Mouse (Mus musculus): ENCODE data around the gene Fuz. TPM values are rescaled to one million over a fixed set of nuclear protein-coding genes. Genes with fewer than 3 reads are reported as not detected.
"Not testable (repeated sequence)": the region's sequence is repeated elsewhere in the genome, so short reads cannot be mapped to it uniquely, and the experiment has no call there.

Fuz gene
- polyA plus RNA-seq, 1 experiment from 2014 or later = 21.9 TPM

GRCm38 (mm10) chr7:44871774-44872173 lies 24.1 kb upstream of the Fuz start:
- not testable (repeated sequence) for H3K9me3 ChIP-seq (ENCODE audit: control insufficient read depth, low read length); H3K9ac ChIP-seq (ENCODE audit: low read depth, low read length); H3K27me3 ChIP-seq (ENCODE audit: control insufficient read depth, insufficient read depth, low read length); ATAC-seq (ENCODE audit: low FRiP score, low TSS enrichment); H3K27ac ChIP-seq (ENCODE audit: low read depth, low read length); H3K4me3 ChIP-seq (ENCODE audit: low read length); H3K4me2 ChIP-seq (replicated peaks; ENCODE audit: low read depth, low read length)
- Histone ChIP-seq H3K36me3 (ENCODE audit: control insufficient read depth, insufficient read depth, low read length) (peaks cover 15% of the 10 kb centered on the region), H3K4me1 (ENCODE audit: control insufficient read depth, insufficient read depth, low read length) (peaks cover 25% of the 10 kb centered on the region)
- 86% methylated on average over 2 of the region's 2 CpGs for WGBS

DNA sequence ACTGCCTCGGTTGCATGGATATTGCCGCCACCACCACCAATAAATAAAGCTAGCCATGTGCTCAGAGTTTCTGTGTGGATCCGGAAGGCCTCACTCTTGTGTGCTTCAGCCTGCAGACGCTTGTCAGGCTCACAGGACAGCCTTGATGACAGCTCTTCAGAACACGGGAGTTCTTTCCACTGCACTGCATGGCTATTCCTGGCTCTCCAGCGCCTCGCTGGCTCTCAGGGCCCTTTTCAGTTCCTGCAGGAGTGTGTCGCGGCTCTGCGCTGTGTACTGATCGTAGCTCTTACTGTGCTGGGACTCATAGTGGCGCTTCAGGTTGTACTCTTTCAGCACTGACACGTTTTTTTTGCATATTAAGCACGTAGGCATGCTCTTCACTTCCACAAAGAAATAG lies 18.0 kb upstream of the Fuz start:
- 92% methylated on average over 14 of the region's 14 CpGs for WGBS
- no peak overlapping the region for H3K9ac ChIP-seq (ENCODE audit: low read depth, low read length)
- H3K27me3 ChIP-seq (ENCODE audit: control insufficient read depth, insufficient read depth, low read length) = no peaks in the 10 kb centered on the region
- H3K4me3 ChIP-seq (ENCODE audit: low read length) = no peak overlapping the region
- no peak for ATAC-seq (ENCODE audit: low FRiP score, low TSS enrichment)
- H3K27ac ChIP-seq (ENCODE audit: low read depth, low read length) = no peak overlapping the region
- peaks cover 70% of the 10 kb centered on the region for H3K36me3 ChIP-seq (ENCODE audit: control insufficient read depth, insufficient read depth, low read length)
- H3K4me1 ChIP-seq (ENCODE audit: control insufficient read depth, insufficient read depth, low read length) = peaks cover 4% of the 10 kb centered on the region; the same call in 1 of the 2 replicates
- H3K4me2 ChIP-seq (replicated peaks; ENCODE audit: low read depth, low read length) = no peak overlapping the region
- H3K9me3 ChIP-seq (ENCODE audit: control insufficient read depth, low read length) = no peaks in the 10 kb centered on the region

- H3K27ac ChIP-seq (ENCODE audit: low read depth, low read length) = no peak overlapping the region
- no peaks in the 10 kb centered on the region for H3K27me3 ChIP-seq (ENCODE audit: control insufficient read depth, insufficient read depth, low read length)
- H3K4me2 ChIP-seq (replicated peaks; ENCODE audit: low read depth, low read length) = no peak overlapping the region
- no peak overlapping the region for H3K4me3 ChIP-seq (ENCODE audit: low read length)
- no peaks in the 10 kb centered on the region for H3K9me3 ChIP-seq (ENCODE audit: control insufficient read depth, low read length)
- 91% methylated on average over 3 of the region's 3 CpGs for WGBS
- peaks cover 86% of the 10 kb centered on the region for H3K36me3 ChIP-seq (ENCODE audit: control insufficient read depth, insufficient read depth, low read length)
- H3K4me1 ChIP-seq (ENCODE audit: control insufficient read depth, insufficient read depth, low read length) = no peaks in the 10 kb centered on the region
- H3K9ac ChIP-seq (ENCODE audit: low read depth, low read length) = no peak overlapping the region
- no peak for ATAC-seq (ENCODE audit: low FRiP score, low TSS enrichment)
These were observed 12.8 kb upstream of the Fuz start for GRCm38 (mm10) chr7:44883036-44883435.

- Histone ChIP-seq H3K4me3 (ENCODE audit: low read length) (no peak overlapping the region), H3K27ac (ENCODE audit: low read depth, low read length) (no peak overlapping the region), H3K9ac (ENCODE audit: low read depth, low read length) (no peak overlapping the region), H3K27me3 (ENCODE audit: control insufficient read depth, insufficient read depth, low read length) (no peaks in the 10 kb centered on the region), H3K9me3 (ENCODE audit: control insufficient read depth, low read length) (no peaks in the 10 kb centered on the region), H3K4me1 (ENCODE audit: control insufficient read depth, insufficient read depth, low read length) (no peaks in the 10 kb centered on the region), H3K36me3 (ENCODE audit: control insufficient read depth, insufficient read depth, low read length) (peaks cover 84% of the 10 kb centered on the region), H3K4me2 (replicated peaks; ENCODE audit: low read depth, low read length) (no peak overlapping the region)
- WGBS = 96% methylated on average over 5 of the region's 5 CpGs
- no peak for ATAC-seq (ENCODE audit: low FRiP score, low TSS enrichment)
These were observed 11.2 kb upstream of the Fuz start for GRCm38 (mm10) chr7:44884637-44885036.

- Histone ChIP-seq H3K36me3 (ENCODE audit: control insufficient read depth, insufficient read depth, low read length) (peaks cover 62% of the 10 kb centered on the region), H3K27ac (ENCODE audit: low read depth, low read length) (no peak overlapping the region)
These were observed 8.9 kb upstream of the Fuz start for GRCm38 (mm10) chr7:44886964-44887363.

DNA sequence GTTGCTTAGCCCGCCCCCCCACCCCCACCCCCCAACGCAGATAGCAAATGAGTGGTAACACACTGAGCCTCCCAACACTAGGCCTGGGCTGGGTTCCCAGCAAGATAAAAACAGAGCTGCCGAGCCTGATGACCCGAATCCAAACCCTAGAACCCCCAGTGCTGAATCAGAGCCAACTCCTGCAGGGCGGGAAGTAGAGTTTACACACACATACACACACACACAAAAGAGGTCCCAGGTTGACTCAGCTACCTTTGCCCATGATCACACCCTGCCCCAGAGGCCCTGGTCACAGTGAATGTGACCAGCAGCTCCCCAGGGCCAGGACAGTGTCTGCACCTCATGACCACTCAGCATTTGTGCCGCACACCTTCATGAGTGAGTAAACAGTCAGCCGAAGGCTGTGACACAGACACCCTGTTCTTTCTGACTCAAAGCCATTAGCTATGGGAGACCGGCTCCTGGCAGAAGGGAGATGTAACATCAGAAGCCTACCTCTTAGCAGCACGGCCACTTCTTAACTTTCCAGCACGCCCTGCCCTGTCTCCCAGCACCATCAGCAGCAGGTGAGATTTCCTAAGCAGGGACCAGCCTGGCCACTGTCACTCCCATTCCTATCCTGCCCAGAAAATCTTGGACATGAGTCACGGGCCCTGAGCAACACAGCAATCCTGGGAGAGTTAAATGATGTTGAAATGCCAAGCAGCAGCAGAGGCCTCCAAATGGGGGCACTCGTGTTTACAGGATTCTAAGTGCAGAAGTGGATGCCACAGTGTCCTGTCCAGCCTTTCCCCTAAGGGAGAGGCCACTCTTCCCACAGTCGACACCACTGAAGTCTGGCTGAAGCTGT lies 7.4 kb upstream of the Fuz start:
- H3K4me2 ChIP-seq (replicated peaks; ENCODE audit: low read depth, low read length) = no peak overlapping the region
- no peak overlapping the region for H3K4me3 ChIP-seq (ENCODE audit: low read length)
- 89% methylated on average over 13 of the region's 13 CpGs for WGBS
- H3K27ac ChIP-seq (ENCODE audit: low read depth, low read length) = no peak overlapping the region
- H3K27me3 ChIP-seq (ENCODE audit: control insufficient read depth, insufficient read depth, low read length) = no peaks in the 10 kb centered on the region
- H3K9me3 ChIP-seq (ENCODE audit: control insufficient read depth, low read length) = no peaks in the 10 kb centered on the region
- H3K9ac ChIP-seq (ENCODE audit: low read depth, low read length) = no peak overlapping the region
- ATAC-seq (ENCODE audit: low FRiP score, low TSS enrichment) = no peak
- peaks cover 14% of the 10 kb centered on the region for H3K4me1 ChIP-seq (ENCODE audit: control insufficient read depth, insufficient read depth, low read length)
- H3K36me3 ChIP-seq (ENCODE audit: control insufficient read depth, insufficient read depth, low read length) = peaks cover 49% of the 10 kb centered on the region

More at GRCm38 (mm10) chr7:44886964-44887363, 8.9 kb upstream of the Fuz start:
- ATAC-seq (ENCODE audit: low FRiP score, low TSS enrichment) = no peak
- Histone ChIP-seq H3K4me2 (replicated peaks; ENCODE audit: low read depth, low read length) (no peak overlapping the region), H3K4me3 (ENCODE audit: low read length) (no peak overlapping the region), H3K9me3 (ENCODE audit: control insufficient read depth, low read length) (no peaks in the 10 kb centered on the region), H3K27me3 (ENCODE audit: control insufficient read depth, insufficient read depth, low read length) (no peaks in the 10 kb centered on the region), H3K9ac (ENCODE audit: low read depth, low read length) (no peak overlapping the region), H3K4me1 (ENCODE audit: control insufficient read depth, insufficient read depth, low read length) (peaks cover 14% of the 10 kb centered on the region)
- WGBS = 80% methylated on average over 7 of the region's 7 CpGs

DNA sequence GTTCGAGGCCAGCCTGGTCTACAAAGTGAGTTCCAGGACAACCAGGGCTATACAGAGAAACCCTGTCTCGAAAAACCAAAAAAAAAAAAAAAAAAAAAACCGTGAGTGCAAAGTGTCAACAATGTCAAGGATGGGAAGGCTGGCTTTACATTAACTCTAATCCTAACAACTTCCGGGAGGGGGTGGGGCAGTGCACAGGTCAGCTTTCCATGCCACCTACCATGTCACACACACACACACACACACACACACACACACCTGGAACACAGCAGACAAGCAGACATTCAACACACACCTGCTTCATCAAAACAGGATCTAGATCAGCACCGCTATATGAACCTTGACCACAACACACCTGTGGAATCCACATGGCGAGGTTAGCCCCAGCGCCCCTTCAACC lies 5.7 kb upstream of the Fuz start:
- H3K4me3 ChIP-seq (ENCODE audit: low read length) = no peak overlapping the region
- 80% methylated on average over 6 of the region's 7 CpGs for WGBS
- no peak overlapping the region for H3K27ac ChIP-seq (ENCODE audit: low read depth, low read length)
- H3K9me3 ChIP-seq (ENCODE audit: control insufficient read depth, low read length) = no peaks in the 10 kb centered on the region
- no peak overlapping the region; the same call in 1 of the 2 replicates for H3K4me2 ChIP-seq (replicated peaks; ENCODE audit: low read depth, low read length)
- H3K27me3 ChIP-seq (ENCODE audit: control insufficient read depth, insufficient read depth, low read length) = no peaks in the 10 kb centered on the region
- H3K4me1 ChIP-seq (ENCODE audit: control insufficient read depth, insufficient read depth, low read length) = peaks cover 18% of the 10 kb centered on the region
- ATAC-seq (ENCODE audit: low FRiP score, low TSS enrichment) = no peak
- no peak overlapping the region for H3K9ac ChIP-seq (ENCODE audit: low read depth, low read length)
- H3K36me3 ChIP-seq (ENCODE audit: control insufficient read depth, insufficient read depth, low read length) = peaks cover 35% of the 10 kb centered on the region

DNA sequence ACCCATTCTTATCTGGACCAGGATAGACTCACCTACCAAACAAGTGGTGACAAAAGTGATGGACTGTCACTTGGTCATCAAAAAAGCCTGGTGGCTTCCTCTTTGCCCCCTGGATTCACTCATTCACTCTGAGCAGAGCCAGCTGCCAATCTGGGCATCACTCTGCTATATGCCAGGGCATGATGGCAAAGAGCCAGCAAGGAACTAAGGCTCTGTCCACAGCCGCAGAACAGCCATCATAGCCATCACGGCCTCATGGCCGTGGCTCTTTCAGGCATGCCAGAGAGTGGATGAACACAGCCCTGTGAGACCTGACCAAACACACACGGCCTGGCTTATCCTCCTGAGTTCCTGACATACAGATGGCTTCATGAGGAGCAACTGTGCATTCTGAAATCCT lies 5.1 kb upstream of the Fuz start:
- Histone ChIP-seq H3K4me3 (ENCODE audit: low read length) (peak overlapping the region; percentile 86; the same call in 1 of the 2 replicates), H3K9ac (ENCODE audit: low read depth, low read length) (peak overlapping the region; percentile 89; the same call in 1 of the 2 replicates), H3K27ac (ENCODE audit: low read depth, low read length) (no peak overlapping the region), H3K9me3 (ENCODE audit: control insufficient read depth, low read length) (no peaks in the 10 kb centered on the region), H3K4me2 (replicated peaks; ENCODE audit: low read depth, low read length) (peak overlapping the region; percentile 73), H3K4me1 (ENCODE audit: control insufficient read depth, insufficient read depth, low read length) (peaks cover 21% of the 10 kb centered on the region), H3K36me3 (ENCODE audit: control insufficient read depth, insufficient read depth, low read length) (peaks cover 30% of the 10 kb centered on the region; the same call in 1 of the 2 replicates), H3K27me3 (ENCODE audit: control insufficient read depth, insufficient read depth, low read length) (no peaks in the 10 kb centered on the region)
- no peak for ATAC-seq (ENCODE audit: low FRiP score, low TSS enrichment)
- WGBS = 90% methylated on average over 4 of the region's 4 CpGs

- no peak for ATAC-seq (ENCODE audit: low FRiP score, low TSS enrichment)
- H3K4me2 ChIP-seq (replicated peaks; ENCODE audit: low read depth, low read length) = peak overlapping the region; percentile 73
- peak overlapping the region; percentile 86 for H3K4me3 ChIP-seq (ENCODE audit: low read length)
- peaks cover 22% of the 10 kb centered on the region; the same call in 1 of the 2 replicates for H3K36me3 ChIP-seq (ENCODE audit: control insufficient read depth, insufficient read depth, low read length)
- no peaks in the 10 kb centered on the region for H3K9me3 ChIP-seq (ENCODE audit: control insufficient read depth, low read length)
- peaks cover 23% of the 10 kb centered on the region for H3K4me1 ChIP-seq (ENCODE audit: control insufficient read depth, insufficient read depth, low read length)
- 17% methylated on average over 6 of the region's 6 CpGs for WGBS
- H3K27me3 ChIP-seq (ENCODE audit: control insufficient read depth, insufficient read depth, low read length) = no peaks in the 10 kb centered on the region
- peak overlapping the region; percentile 89 for H3K9ac ChIP-seq (ENCODE audit: low read depth, low read length)
- peak overlapping the region; percentile 92 for H3K27ac ChIP-seq (ENCODE audit: low read depth, low read length)
These were observed 4.3 kb upstream of the Fuz start for GRCm38 (mm10) chr7:44891611-44892010.

Measured in kidney, embryonic 14.5 days (tissue).